Mouse (Mus musculus) neural tube, embryonic 13.5 days (tissue): ENCODE data around the gene Snd1. TPM values are rescaled to one million over a fixed set of nuclear protein-coding genes. Genes with fewer than 3 reads are reported as not detected.
"Not testable (repeated sequence)": the region's sequence is repeated elsewhere in the genome, so short reads cannot be mapped to it uniquely, and the experiment has no call there.

Source experiments
- ATAC-seq: fragments of 200-750 bp; cut with Nextera tagmentation; 2 replicates; pipeline ENCODE4 v1.8.0; 2017; ENCODE audit warnings: low read depth, mild to moderate bottlenecking, moderate TSS enrichment, moderate library complexity
- H3K27ac ChIP-seq: fragments of 300-500 bp; sonication (generic); replicated peaks from 2 replicates; pipeline ENCODE4 v1.5.1; 2015; ENCODE audit warnings: moderate library complexity, mild to moderate bottlenecking, inconsistent platforms
- H3K27me3 ChIP-seq: fragments of 300-500 bp; sonication (generic); 2 replicates; pipeline ENCODE4 v1.6.1; 2015; ENCODE audit warnings: mild to moderate bottlenecking, inconsistent platforms
- H3K36me3 ChIP-seq: fragments of 300-500 bp; sonication (generic); 2 replicates; pipeline ENCODE4 v1.6.1; 2015; ENCODE audit warnings: mild to moderate bottlenecking, inconsistent platforms
- H3K4me1 ChIP-seq: fragments of 300-500 bp; sonication (generic); replicated peaks from 2 replicates; pipeline ENCODE4 v1.6.1; 2015; ENCODE audit warnings: inconsistent platforms
- H3K4me2 ChIP-seq: fragments of 300-500 bp; sonication (generic); 2 replicates; pipeline ENCODE4 v1.6.1; 2015; ENCODE audit warnings: inconsistent platforms, mild to moderate bottlenecking, moderate library complexity
- H3K4me3 ChIP-seq: fragments of 300-500 bp; sonication (generic); 2 replicates; pipeline ENCODE4 v1.5.1; 2015; ENCODE audit warnings: mild to moderate bottlenecking, inconsistent platforms
- H3K9ac ChIP-seq: fragments of 300-500 bp; sonication (generic); 2 replicates; pipeline ENCODE4 v1.6.1; 2015; ENCODE audit warnings: moderate library complexity, mild to moderate bottlenecking, inconsistent platforms
- H3K9me3 ChIP-seq: fragments of 300-500 bp; sonication (generic); 2 replicates; pipeline ENCODE4 v1.6.1; 2016; ENCODE audit warnings: inconsistent platforms
- WGBS: fragments of 180-500 bp; shearing (Covaris S2); methylation state at CpG from one replicate; pipeline ENCODE4 v1.1.7; 2015; 5-methylcytosine and 5-hydroxymethylcytosine counted together
- polyA plus RNA-seq: library from polyadenylated mRNA; unstranded; fragments of >200 nt; fragmentation: Nextera tagmentation; extraction: Ambion mirVana; gene quantifications from 2 replicates; pipeline ENCODE4 v1.2.1, GENCODE M21; 2015

Gene Snd1
- polyA plus RNA-seq, 1 experiment from 2014 or later = 77.5 TPM

DNA sequence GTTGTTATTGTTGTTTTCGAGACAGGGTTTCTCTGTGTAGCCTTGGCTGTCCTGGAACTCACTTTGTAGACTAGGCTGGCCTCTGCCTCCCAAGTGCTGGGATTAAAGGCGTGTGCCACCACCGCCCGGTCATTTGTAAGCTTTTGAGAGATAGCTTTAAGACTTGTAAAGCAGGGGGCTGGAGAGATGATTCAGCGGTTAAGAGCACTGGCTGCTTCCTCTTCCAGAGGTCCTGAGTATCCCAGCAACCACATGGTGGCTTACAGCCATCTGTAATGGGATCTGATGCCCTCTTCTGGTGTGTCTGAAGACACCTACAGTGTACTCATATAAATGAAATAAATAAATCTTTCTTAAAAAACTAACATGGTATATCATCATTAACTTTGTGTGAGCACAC lies 45.8 kb downstream of the Snd1 start:
- not testable (repeated sequence) for H3K9ac ChIP-seq, H3K9me3 ChIP-seq, H3K4me2 ChIP-seq, ATAC-seq, H3K27me3 ChIP-seq, H3K4me3 ChIP-seq, H3K4me1 ChIP-seq, H3K27ac ChIP-seq
- WGBS = 79% methylated on average over 5 of the region's 5 CpGs
- H3K36me3 ChIP-seq = peaks cover 27% of the 10 kb centered on the region

DNA sequence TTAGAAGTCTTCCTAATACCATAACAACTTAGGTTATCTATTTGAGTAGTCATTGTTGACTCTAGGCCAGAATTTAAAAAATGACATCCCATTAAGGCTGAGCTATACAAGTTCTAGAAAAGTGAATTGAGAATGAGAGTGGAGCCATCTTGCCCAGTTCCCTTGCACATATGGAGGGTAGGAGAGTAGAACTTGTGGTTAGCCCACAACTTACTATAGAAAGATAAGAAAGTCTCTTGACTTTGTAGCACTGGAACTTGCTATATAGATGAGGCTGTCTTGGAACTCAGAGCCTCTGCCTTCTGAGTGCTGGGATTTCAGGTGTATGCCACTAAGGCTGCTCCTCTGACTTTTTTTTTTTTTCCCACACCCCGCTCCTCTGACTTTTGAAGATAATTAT lies 46.5 kb downstream of the Snd1 start:
- Histone ChIP-seq H3K4me1 (no peaks in the 10 kb centered on the region), H3K9me3 (no peaks in the 10 kb centered on the region), H3K27me3 (no peaks in the 10 kb centered on the region), H3K9ac (no peak overlapping the region), H3K4me2 (no peak overlapping the region), H3K36me3 (peaks cover 33% of the 10 kb centered on the region), H3K4me3 (no peak overlapping the region), H3K27ac (no peak overlapping the region)
- no peak for ATAC-seq
- WGBS = 100% methylated on average over 1 of the region's 1 CpGs

DNA sequence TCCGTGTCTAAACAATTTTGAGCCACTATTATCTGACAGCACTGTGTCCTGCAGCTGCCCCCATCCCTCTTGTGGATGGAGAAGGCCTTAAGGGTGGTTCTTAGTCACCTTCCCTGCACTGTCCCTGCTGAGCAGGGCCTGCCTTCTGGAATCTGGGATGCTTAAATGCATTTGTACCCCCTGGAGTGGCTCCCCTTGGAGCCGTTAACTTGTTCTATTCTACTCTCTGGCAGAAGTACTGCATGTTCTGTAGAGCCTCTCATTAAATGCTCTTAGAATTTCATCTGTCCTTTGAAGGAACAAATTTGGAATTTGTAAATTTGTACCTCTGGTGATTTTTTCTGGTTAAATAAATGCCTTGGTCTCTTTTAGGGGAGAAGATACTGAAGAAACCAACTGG lies 50.6 kb downstream of the Snd1 start:
- no peaks in the 10 kb centered on the region for H3K4me1 ChIP-seq
- H3K9me3 ChIP-seq = no peaks in the 10 kb centered on the region
- no peak for ATAC-seq
- 73% methylated on average over 2 of the region's 2 CpGs for WGBS
- peaks cover 60% of the 10 kb centered on the region for H3K36me3 ChIP-seq
- no peak overlapping the region for H3K4me2 ChIP-seq
- H3K9ac ChIP-seq = no peak overlapping the region
- no peak overlapping the region for H3K27ac ChIP-seq
- H3K4me3 ChIP-seq = no peak overlapping the region
- no peaks in the 10 kb centered on the region for H3K27me3 ChIP-seq

DNA sequence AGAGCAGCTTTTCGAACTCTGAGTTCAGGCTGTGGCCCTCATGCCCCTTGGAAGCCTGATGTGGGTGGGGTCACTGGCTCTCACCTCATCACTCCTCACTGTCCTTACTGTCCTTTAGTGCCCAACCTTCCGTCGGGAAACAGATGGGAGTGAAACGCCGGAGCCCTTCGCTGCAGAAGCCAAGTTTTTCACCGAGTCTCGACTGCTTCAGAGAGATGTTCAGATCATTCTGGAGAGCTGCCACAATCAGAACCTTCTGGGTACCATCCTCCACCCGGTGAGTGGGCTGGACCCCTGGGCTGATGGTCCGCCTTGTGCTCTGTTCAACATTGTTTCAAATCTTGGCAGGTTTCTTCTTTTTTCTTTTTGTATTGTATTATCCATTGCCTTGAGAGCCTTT lies 52.5 kb downstream of the Snd1 start:
- Histone ChIP-seq H3K9me3 (no peaks in the 10 kb centered on the region), H3K36me3 (peaks cover 61% of the 10 kb centered on the region), H3K4me3 (no peak overlapping the region), H3K4me2 (no peak overlapping the region), H3K27ac (no peak overlapping the region), H3K27me3 (no peaks in the 10 kb centered on the region), H3K4me1 (no peaks in the 10 kb centered on the region; the same call in 1 of the 2 replicates), H3K9ac (no peak overlapping the region)
- WGBS = 92% methylated on average over 10 of the region's 10 CpGs
- no peak for ATAC-seq

DNA sequence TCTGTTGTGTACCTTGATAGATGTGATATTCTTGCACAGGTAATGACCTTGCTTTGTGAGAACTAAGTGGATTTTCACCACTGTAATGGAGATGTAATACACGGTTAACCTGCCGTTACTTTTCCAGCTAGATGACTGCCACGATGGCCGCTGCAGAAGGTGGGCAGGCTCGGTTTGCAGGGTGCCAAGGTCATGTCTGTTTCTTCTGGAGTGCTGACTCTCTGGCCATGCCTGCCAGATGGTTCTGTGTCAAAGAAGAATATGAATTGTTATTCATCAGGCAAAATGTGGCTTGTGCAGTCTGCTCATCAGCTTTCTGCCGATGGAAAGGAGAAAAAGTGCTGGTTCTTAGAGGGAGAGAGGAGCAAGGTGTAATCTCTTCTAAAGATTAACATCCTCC lies 53.3 kb downstream of the Snd1 start:
- no peak for ATAC-seq
- peaks cover 53% of the 10 kb centered on the region for H3K36me3 ChIP-seq
- H3K9ac ChIP-seq = no peak overlapping the region
- no peak overlapping the region for H3K4me2 ChIP-seq
- no peak overlapping the region for H3K4me3 ChIP-seq
- H3K27me3 ChIP-seq = no peaks in the 10 kb centered on the region
- H3K9me3 ChIP-seq = no peaks in the 10 kb centered on the region
- no peaks in the 10 kb centered on the region; the same call in 1 of the 2 replicates for H3K4me1 ChIP-seq
- H3K27ac ChIP-seq = no peak overlapping the region
- 84% methylated on average over 6 of the region's 6 CpGs for WGBS

DNA sequence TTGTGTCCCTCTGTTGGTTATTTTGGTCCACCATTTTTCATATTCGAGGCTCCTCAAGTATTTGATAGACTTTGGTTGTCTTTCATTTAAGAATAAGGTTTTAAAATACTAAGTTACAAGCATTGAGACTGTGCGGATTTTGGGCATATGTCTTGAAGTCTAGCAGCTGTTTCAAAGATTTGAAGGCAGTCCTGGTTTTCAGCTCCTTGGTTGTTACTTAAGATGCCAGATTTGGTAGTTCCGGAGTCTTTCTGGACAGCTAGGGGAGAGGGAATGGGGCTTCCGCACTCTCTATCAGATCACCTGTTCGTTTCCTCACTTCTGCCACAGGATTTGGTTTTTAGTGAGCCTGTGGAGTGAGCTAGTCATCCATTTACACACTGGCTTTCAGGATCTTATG lies 61.5 kb downstream of the Snd1 start:
- 90% methylated on average over 5 of the region's 5 CpGs for WGBS
- no peak overlapping the region for H3K27ac ChIP-seq
- H3K27me3 ChIP-seq = no peaks in the 10 kb centered on the region
- no peak overlapping the region for H3K4me2 ChIP-seq
- no peaks in the 10 kb centered on the region for H3K9me3 ChIP-seq
- no peak for ATAC-seq
- no peak overlapping the region for H3K9ac ChIP-seq
- no peak overlapping the region for H3K4me3 ChIP-seq
- H3K4me1 ChIP-seq = peaks cover 12% of the 10 kb centered on the region
- peaks cover 4% of the 10 kb centered on the region; the same call in 1 of the 2 replicates for H3K36me3 ChIP-seq

DNA sequence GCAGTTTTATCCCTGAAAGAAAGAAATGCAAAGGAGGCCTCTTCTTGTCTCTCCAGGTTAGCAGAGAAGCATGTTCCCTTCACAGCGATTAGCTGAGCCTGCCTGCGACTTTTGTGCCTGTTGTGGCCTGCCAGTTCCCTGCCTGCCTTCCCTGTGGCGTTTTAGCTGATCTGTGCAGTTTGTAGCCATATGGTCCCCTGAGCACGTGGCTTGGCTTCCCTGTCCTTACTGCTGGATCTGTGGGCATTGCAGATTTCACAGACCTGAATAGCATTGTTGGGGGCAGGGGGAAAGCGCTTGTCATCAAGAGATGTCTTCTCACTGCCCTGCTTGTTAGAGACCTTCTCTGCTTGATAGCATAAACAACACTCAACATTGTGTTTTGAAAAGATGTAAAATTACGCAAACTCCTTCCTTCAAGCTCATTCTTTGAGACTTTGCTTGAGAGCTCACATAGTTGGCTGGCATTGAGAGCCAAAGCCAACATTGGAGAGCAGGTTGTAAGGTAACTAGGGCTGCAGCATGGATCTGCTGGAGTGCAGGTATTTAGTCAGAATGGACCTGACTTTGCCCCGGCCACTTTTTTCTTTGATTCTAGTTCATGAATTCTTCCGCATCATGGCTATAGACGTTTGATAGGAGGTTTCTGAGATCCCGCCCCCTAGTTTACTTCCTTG lies 63.0 kb downstream of the Snd1 start:
- no peak overlapping the region for H3K4me3 ChIP-seq
- no peak overlapping the region for H3K4me2 ChIP-seq
- no peaks in the 10 kb centered on the region for H3K27me3 ChIP-seq
- H3K9me3 ChIP-seq = no peaks in the 10 kb centered on the region
- peaks cover 4% of the 10 kb centered on the region; the same call in 1 of the 2 replicates for H3K36me3 ChIP-seq
- WGBS = 50% methylated on average over 10 of the region's 10 CpGs
- ATAC-seq = peak; percentile 67; the same call in 1 of the 2 replicates
- peak overlapping the region; percentile 11; the same call in 1 of the 2 replicates for H3K27ac ChIP-seq
- H3K9ac ChIP-seq = no peak overlapping the region
- peaks cover 23% of the 10 kb centered on the region for H3K4me1 ChIP-seq

DNA sequence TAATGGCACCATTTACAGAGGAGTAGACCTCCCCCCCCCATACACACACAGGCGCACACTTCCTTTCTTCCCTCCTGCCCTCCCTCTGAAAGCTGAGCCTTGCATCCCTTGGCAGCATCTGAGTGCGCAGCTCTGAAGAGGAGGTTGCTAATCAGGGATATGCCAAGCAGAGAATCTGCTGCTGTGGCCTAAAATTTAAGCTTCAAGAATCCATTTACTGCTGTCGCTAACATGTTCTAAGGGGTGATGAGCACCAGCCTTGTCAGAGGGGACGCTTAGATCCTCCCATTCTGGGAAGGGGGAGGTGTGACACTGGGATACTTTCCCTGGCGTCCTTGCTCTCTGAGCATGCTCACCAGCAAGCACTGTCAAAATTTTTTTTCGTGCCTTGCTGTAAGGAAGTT lies 67.4 kb downstream of the Snd1 start:
- Histone ChIP-seq H3K4me1 (peaks cover 22% of the 10 kb centered on the region), H3K9ac (no peak overlapping the region), H3K4me2 (no peak overlapping the region), H3K9me3 (no peaks in the 10 kb centered on the region), H3K36me3 (peaks cover 9% of the 10 kb centered on the region; the same call in 1 of the 2 replicates), H3K27me3 (no peaks in the 10 kb centered on the region), H3K27ac (no peak overlapping the region), H3K4me3 (no peak overlapping the region)
- 52% methylated on average over 6 of the region's 6 CpGs for WGBS
- no peak; the same call in 1 of the 2 replicates for ATAC-seq

DNA sequence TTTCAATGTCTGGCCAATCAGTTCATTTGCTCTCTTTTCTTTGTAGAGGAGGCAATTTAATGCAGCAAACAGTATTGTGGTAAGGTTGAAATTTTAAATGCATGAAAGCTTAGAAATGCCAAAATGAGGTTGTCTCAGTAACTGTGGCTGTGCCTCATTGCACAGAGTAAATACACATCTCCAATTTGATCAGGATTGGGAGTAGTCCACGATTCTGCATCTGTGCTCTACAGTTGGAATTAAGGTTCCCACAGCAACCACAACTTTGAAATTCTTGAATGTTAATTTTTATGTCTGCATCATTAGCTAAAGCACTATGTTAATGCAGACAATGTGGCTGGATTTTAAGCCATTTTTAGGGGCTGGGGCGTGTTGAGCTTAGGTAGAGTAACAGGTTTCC lies 72.0 kb downstream of the Snd1 start:
- H3K9me3 ChIP-seq = no peaks in the 10 kb centered on the region
- no peak overlapping the region for H3K9ac ChIP-seq
- ATAC-seq = no peak
- no peaks in the 10 kb centered on the region for H3K27me3 ChIP-seq
- H3K4me1 ChIP-seq = peaks cover 6% of the 10 kb centered on the region
- no peak overlapping the region for H3K4me3 ChIP-seq
- H3K27ac ChIP-seq = no peak overlapping the region
- peaks cover 9% of the 10 kb centered on the region; the same call in 1 of the 2 replicates for H3K36me3 ChIP-seq
- 85% methylated on average over 2 of the region's 2 CpGs for WGBS
- no peak overlapping the region for H3K4me2 ChIP-seq

DNA sequence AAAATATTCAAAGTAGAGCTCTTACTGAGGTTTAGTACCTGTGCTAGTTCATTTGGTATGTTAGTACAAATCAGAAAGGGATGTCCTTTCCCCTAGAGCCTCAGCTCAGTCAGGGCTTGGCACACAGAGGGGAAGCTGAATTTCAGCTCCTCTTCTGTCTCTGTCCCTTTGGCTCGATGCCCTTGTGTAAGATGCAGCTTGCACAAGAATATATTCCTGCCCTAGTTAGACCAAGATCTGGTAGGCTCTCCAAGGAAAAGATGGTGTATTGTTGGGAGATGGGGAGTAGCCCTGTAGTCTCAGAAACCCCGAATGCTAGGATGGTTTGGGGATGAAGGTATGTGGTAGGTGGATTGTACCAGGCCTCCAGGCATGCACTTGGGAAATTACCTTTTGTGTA lies 74.4 kb downstream of the Snd1 start:
- H3K4me3 ChIP-seq = no peak overlapping the region
- 88% methylated on average over 2 of the region's 2 CpGs for WGBS
- H3K4me2 ChIP-seq = no peak overlapping the region
- no peak overlapping the region for H3K9ac ChIP-seq
- H3K4me1 ChIP-seq = 0 out of 2 replicates have a peak, but pooled peaks cover 4% of the 10 kb centered on the region
- H3K27me3 ChIP-seq = no peaks in the 10 kb centered on the region
- ATAC-seq = no peak
- H3K9me3 ChIP-seq = no peaks in the 10 kb centered on the region
- peaks cover 9% of the 10 kb centered on the region; the same call in 1 of the 2 replicates for H3K36me3 ChIP-seq
- H3K27ac ChIP-seq = no peak overlapping the region

DNA sequence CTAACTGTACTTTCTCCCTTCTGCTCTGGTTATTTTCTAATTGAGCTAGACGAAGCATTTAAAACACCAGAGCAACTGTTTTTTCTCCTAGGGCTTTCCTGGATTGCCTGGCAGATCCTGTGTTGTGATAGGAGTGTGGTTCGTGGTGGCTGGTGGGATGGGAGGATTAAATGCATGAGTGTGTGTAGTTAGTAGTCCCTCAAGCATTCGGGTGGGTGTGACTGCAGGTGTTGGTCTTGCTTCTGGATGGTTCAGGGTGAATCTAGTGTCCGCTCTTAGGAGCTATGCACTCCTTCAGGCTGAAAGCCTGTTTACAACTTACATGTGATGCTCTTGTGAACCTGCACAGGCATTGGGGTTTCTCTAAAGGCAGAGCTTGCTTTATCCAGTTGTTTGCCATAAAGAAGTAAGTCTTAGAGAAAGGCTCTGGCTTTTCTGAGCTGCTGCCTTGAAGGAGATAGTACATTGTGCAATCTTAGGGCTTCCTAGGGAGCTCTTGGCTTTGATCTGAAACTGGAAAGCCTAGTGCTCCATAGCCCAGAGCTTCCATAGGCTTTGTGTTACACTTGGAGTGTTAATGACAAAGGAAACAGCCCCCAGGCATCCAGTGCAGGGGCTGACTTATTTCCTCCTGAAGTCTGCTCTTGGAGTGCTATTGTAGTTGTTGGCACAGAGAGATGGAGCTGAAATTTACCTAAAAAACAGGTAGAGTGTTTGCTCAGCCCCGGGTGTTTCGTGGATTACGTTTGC lies 75.5 kb downstream of the Snd1 start:
- no peak overlapping the region for H3K27ac ChIP-seq
- 72% methylated on average over 7 of the region's 7 CpGs for whole genome bisulfite sequencing

DNA sequence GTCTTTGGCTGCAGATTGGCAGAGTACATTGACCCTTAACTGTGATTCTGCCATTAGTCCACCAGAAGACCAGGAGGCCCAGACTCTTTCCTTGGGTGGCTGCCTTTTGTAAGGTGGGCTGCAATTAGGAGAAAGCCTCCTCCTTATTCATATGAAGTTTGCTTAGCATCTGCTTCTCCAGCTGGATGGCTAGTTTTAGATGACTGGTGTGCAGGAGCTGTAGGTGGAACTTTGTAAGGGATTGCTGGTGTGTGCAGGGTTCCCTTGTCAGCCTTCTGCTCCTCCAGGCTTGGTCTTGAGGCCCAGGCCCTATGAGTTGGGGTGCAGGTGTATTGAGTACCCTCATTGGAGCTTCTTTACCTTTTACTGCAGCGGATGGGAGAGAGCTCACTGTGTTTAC lies 79.5 kb downstream of the Snd1 start:
- Histone ChIP-seq H3K27me3 (no peaks in the 10 kb centered on the region), H3K4me1 (peaks cover 19% of the 10 kb centered on the region), H3K27ac (no peak overlapping the region), H3K9ac (no peak overlapping the region), H3K4me3 (no peak overlapping the region), H3K36me3 (no peaks in the 10 kb centered on the region), H3K4me2 (no peak overlapping the region), H3K9me3 (no peaks in the 10 kb centered on the region)
- 92% methylated on average over 1 of the region's 1 CpGs for WGBS
- ATAC-seq = no peak

More for the DNA sequence above, 75.5 kb downstream of the Snd1 start:
- Histone ChIP-seq H3K27me3 (no peaks in the 10 kb centered on the region), H3K36me3 (peaks cover 7% of the 10 kb centered on the region; the same call in 1 of the 2 replicates), H3K4me2 (no peak overlapping the region), H3K9me3 (no peaks in the 10 kb centered on the region), H3K9ac (no peak overlapping the region), H3K4me3 (no peak overlapping the region), H3K4me1 (peaks cover 9% of the 10 kb centered on the region; the same call in 1 of the 2 replicates)
- no peak for ATAC-seq
